Mouse (Mus musculus) monocyte, adult 5-6 weeks (primary cell): Measurements from ENCODE around the gene Stx1a. TPM values are rescaled to one million over a fixed set of nuclear protein-coding genes. Genes with fewer than 3 reads are reported as not detected.

Experiments
- ATAC-seq: fragments of 153-309, 156-312 bp; replicated peaks from 2 replicates; pipeline ENCODE4 v1.8.0; 2017; ENCODE audit warnings: mild to moderate bottlenecking; ENCODE audit not compliant: low TSS enrichment, insufficient number of reproducible peaks, severe bottlenecking, poor library complexity, low FRiP score
- total RNA-seq: library from RNA; stranded (forward); fragments of 200-1000, 200-491, 200-594 nt; gene quantifications from 3 replicates; pipeline ENCODE4 v1.2.3, GENCODE M21; 2017

Stx1a gene
- total RNA-seq, 1 experiment from 2014 or later: 0.76 TPM

- 0 out of 2 replicates have a peak, but pooled peaks have one; percentile 34 for ATAC-seq
Observed at GRCm38 (mm10) chr5:135001309-135001708, 22.0 kb upstream of the Stx1a start.

GRCm38 (mm10) chr5:135002151-135002550, 21.1 kb upstream of the Stx1a start:
- no peak for ATAC-seq

GRCm38 (mm10) chr5:135007802-135008571, 15.3 kb upstream of the Stx1a start:
- no peak for ATAC-seq

GRCm38 (mm10) chr5:135008671-135009589, 14.4 kb upstream of the Stx1a start, which contains the start of gene Abhd11:
Gene Abhd11 (plus strand): TSS chr5:135009152.
- peak; percentile 72 for ATAC-seq

- peak; percentile 36 for ATAC-seq
Observed at GRCm38 (mm10) chr5:135009590-135010319, 13.5 kb upstream of the Stx1a start.

GRCm38 (mm10) chr5:135010320-135010709, 13.0 kb upstream of the Stx1a start:
- ATAC-seq: no peak

- ATAC-seq: no peak
Observed at GRCm38 (mm10) chr5:135010841-135011743, 12.2 kb upstream of the Stx1a start.

GRCm38 (mm10) chr5:135011809-135012613, 11.3 kb upstream of the Stx1a start:
- no peak for ATAC-seq

- no peak for ATAC-seq
Observed at GRCm38 (mm10) chr5:135012671-135013441, 10.4 kb upstream of the Stx1a start.

GRCm38 (mm10) chr5:135015497-135015896, 7.8 kb upstream of the Stx1a start:
- ATAC-seq: peak; percentile 65; the same call in 1 of the 2 replicates

GRCm38 (mm10) chr5:135016224-135016759, 7.0 kb upstream of the Stx1a start:
- no peak for ATAC-seq

GRCm38 (mm10) chr5:135021814-135022213, 1.5 kb upstream of the Stx1a start:
- ATAC-seq: no peak

GRCm38 (mm10) chr5:135024665-135025224, 1.5 kb downstream of the Stx1a start:
- ATAC-seq: peak; percentile 49; the same call in 1 of the 2 replicates

GRCm38 (mm10) chr5:135025899-135026298, 2.6 kb downstream of the Stx1a start:
- ATAC-seq: no peak

GRCm38 (mm10) chr5:135029007-135029854, 5.9 kb downstream of the Stx1a start:
- no peak for ATAC-seq
